Comparison of ENCODE assay signal across 24 mouse cellular contexts in genomic region chr6:32644016-32644415, GRCm38 (mm10). TPM values are rescaled to one million over a fixed set of nuclear protein-coding genes. Genes with fewer than 3 reads are reported as not detected.
A peak's percentile ranks its signal among the peaks of the same experiment; 100 is the strongest.
DNase-seq lines count a peak whose midpoint lies in the region; ATAC-seq and TF ChIP-seq lines count a peak whose summit lies in the region.
"Had no signal": no experiment of that assay in that cellular context is flagged by ENCODE, and none has a peak within 500 bp of the region (broad histone marks: within the 10 kb centered on the region; RNA-seq: fewer than 3 reads in every experiment).

No protein-coding gene starts in this region.

- 97% methylated on average over 2 of the region's 2 CpGs for WGBS in kidney, embryonic 15.5 days
- WGBS in hindbrain, postnatal 0 days = 92% methylated on average over 2 of the region's 2 CpGs

- H3K4me2 ChIP-seq in kidney, embryonic 15.5 days = no peak overlapping the region
- no peak overlapping the region for H3K4me2 ChIP-seq in hindbrain, postnatal 0 days (ENCODE audit: low read depth, low read length)
- H3K4me2 ChIP-seq: embryonic facial prominence, embryonic 12.5 days; embryonic facial prominence, embryonic 15.5 days; forebrain, embryonic 12.5 days; forebrain, embryonic 15.5 days; heart, embryonic 11.5 days; hindbrain, embryonic 12.5 days; hindbrain, embryonic 15.5 days; intestine, embryonic 15.5 days had no signal

- peak in 1 of 2 experiments; percentile 20 for DNase-seq in layer of hippocampus, adult 2 months (ENCODE audit: low spot score in 2 of 2)
- DNase-seq in layer of hippocampus, adult 9-10 months (ENCODE audit: low spot score) = no peak
- DNase-seq in 3T3-L1 (ENCODE audit: low read depth, low spot score) = peak; percentile 60
- peak; percentile 68 for DNase-seq in brain, adult 2 months (ENCODE audit: low read depth, low spot score)
- no peak for DNase-seq in hindbrain, postnatal 0 days (ENCODE audit: low spot score)
- DNase-seq: adrenal gland, postnatal 10 days; cerebellum, adult 11 months; cerebellum, adult 2 months; cerebellum, adult 9-11 months; cerebellum, postnatal 25 days; gastrocnemius, adult 2 months; gastrocnemius, postnatal 14 days had no signal

- H3K9ac ChIP-seq in kidney, embryonic 15.5 days = no peak overlapping the region
- no peak overlapping the region for H3K9ac ChIP-seq in hindbrain, postnatal 0 days (replicated peaks; ENCODE audit: low read length)
- H3K9ac ChIP-seq: embryonic facial prominence, embryonic 12.5 days; embryonic facial prominence, embryonic 15.5 days; forebrain, embryonic 12.5 days; forebrain, embryonic 15.5 days; hindbrain, embryonic 12.5 days; hindbrain, embryonic 15.5 days; intestine, embryonic 15.5 days had no signal

- H3K36me3 ChIP-seq in kidney, embryonic 15.5 days = no peaks in the 10 kb centered on the region
- H3K36me3 ChIP-seq in hindbrain, postnatal 0 days (ENCODE audit: insufficient read depth, low read length) = no peaks in the 10 kb centered on the region
- H3K36me3 ChIP-seq: embryonic facial prominence, embryonic 12.5 days; embryonic facial prominence, embryonic 15.5 days; forebrain, embryonic 12.5 days; forebrain, embryonic 15.5 days; hindbrain, embryonic 12.5 days; hindbrain, embryonic 15.5 days; intestine, embryonic 15.5 days had no signal

- H3K27me3 ChIP-seq in kidney, embryonic 15.5 days = no peaks in the 10 kb centered on the region
- H3K27me3 ChIP-seq in hindbrain, postnatal 0 days (ENCODE audit: insufficient read depth, low read length) = no peaks in the 10 kb centered on the region
- H3K27me3 ChIP-seq: embryonic facial prominence, embryonic 12.5 days; embryonic facial prominence, embryonic 15.5 days; forebrain, embryonic 12.5 days; forebrain, embryonic 15.5 days; hindbrain, embryonic 12.5 days; hindbrain, embryonic 15.5 days; intestine, embryonic 15.5 days had no signal

- peak overlapping the region; percentile 65 for H3K27ac ChIP-seq in layer of hippocampus, adult 2 months
- H3K27ac ChIP-seq in kidney, embryonic 15.5 days = no peak overlapping the region
- H3K27ac ChIP-seq in hindbrain, postnatal 0 days = no peak overlapping the region
- H3K27ac ChIP-seq: embryonic facial prominence, embryonic 12.5 days; embryonic facial prominence, embryonic 15.5 days; forebrain, embryonic 12.5 days; forebrain, embryonic 15.5 days; gastrocnemius, adult 2 months; hindbrain, embryonic 12.5 days; hindbrain, embryonic 15.5 days; intestine, embryonic 15.5 days had no signal

- no peak for ATAC-seq in kidney, embryonic 15.5 days (replicated peaks; ENCODE audit: low FRiP score)
- no peak for ATAC-seq in hindbrain, postnatal 0 days
- ATAC-seq: CD4-positive, CD25-positive, alpha-beta regulatory T cell, adult 4 months; forebrain, embryonic 15.5 days; intestine, embryonic 15.5 days; Patski had no signal

- no peaks in the 10 kb centered on the region for H3K9me3 ChIP-seq in kidney, embryonic 15.5 days (replicated peaks)
- no peaks in the 10 kb centered on the region for H3K9me3 ChIP-seq in hindbrain, postnatal 0 days (ENCODE audit: low read length)
- H3K9me3 ChIP-seq: embryonic facial prominence, embryonic 12.5 days; embryonic facial prominence, embryonic 15.5 days; forebrain, embryonic 12.5 days; forebrain, embryonic 15.5 days; hindbrain, embryonic 12.5 days; hindbrain, embryonic 15.5 days; intestine, embryonic 15.5 days had no signal

- TF ChIP-seq CTCF in layer of hippocampus, adult 2 months (conservative IDR thresholded peaks at IDR 0.05) = no peak
- no peak for TF ChIP-seq CTCF in hindbrain, postnatal 0 days (IDR thresholded peaks at IDR 0.05; ENCODE audit: low read depth)

- no peak overlapping the region for H3K4me3 ChIP-seq in layer of hippocampus, adult 2 months
- no peak overlapping the region for H3K4me3 ChIP-seq in kidney, embryonic 15.5 days (replicated peaks)
- H3K4me3 ChIP-seq in hindbrain, postnatal 0 days (ENCODE audit: low read length) = no peak overlapping the region
- H3K4me3 ChIP-seq: embryonic facial prominence, embryonic 12.5 days; embryonic facial prominence, embryonic 15.5 days; forebrain, embryonic 12.5 days; forebrain, embryonic 15.5 days; gastrocnemius, adult 2 months; hindbrain, embryonic 12.5 days; hindbrain, embryonic 15.5 days; intestine, embryonic 15.5 days had no signal

- H3K4me1 ChIP-seq in kidney, embryonic 15.5 days = no peaks in the 10 kb centered on the region
- H3K4me1 ChIP-seq in hindbrain, postnatal 0 days (ENCODE audit: insufficient read depth, low read length) = no peaks in the 10 kb centered on the region
- H3K4me1 ChIP-seq: embryonic facial prominence, embryonic 12.5 days; embryonic facial prominence, embryonic 15.5 days; forebrain, embryonic 12.5 days; forebrain, embryonic 15.5 days; hindbrain, embryonic 12.5 days; hindbrain, embryonic 15.5 days; intestine, embryonic 15.5 days had no signal

RNA-seq across cellular contexts. Expression of gene Plxna4, which starts 56.0 kb away (rescaled TPM):
- total RNA-seq in layer of hippocampus, adult 2 months (2021) = 100 to 1,000 TPM; 126 to 131 TPM
- 1.2 and 2.0 TPM in 2 replicates for polyA plus RNA-seq in kidney, embryonic 15.5 days (2015; fragmentation: Nextera tagmentation; extraction: Ambion mirVana)
- total RNA-seq in hindbrain, postnatal 0 days (2014; rRNA removed) = 43.4 and 44.2 TPM in 2 replicates
- polyA plus RNA-seq in hindbrain, postnatal 0 days (2015; fragmentation: Nextera tagmentation; extraction: Ambion mirVana) = 9.9 and 10.1 TPM in 2 replicates
- total RNA-seq: MEL had no signal

Comparison
In these comparisons a context has a peak if more than half of its experiments do, and no peak if none do; other contexts are left out.
1. DNase-seq: peak in 3T3-L1 (single experiment) and brain, adult 2 months (single experiment); none in layer of hippocampus, adult 9-10 months (single experiment) and hindbrain, postnatal 0 days (single experiment).